Mouse (Mus musculus): ENCODE measurements around the gene Mtrf1.
A peak's percentile ranks its signal among the peaks of the same experiment; 100 is the strongest.
"Not testable (repeated sequence)": the region's sequence is repeated elsewhere in the genome, so short reads cannot be mapped to it uniquely, and the experiment has no call there.

The Mtrf1 gene

GRCm38 (mm10) chr14:79397321-79398122 lies at the start of gene Mtrf1:
Mtrf1 (plus strand) TSS chr14:79397772.
- DNase-seq (ENCODE audit: low spot score): peak; percentile 40

DNA sequence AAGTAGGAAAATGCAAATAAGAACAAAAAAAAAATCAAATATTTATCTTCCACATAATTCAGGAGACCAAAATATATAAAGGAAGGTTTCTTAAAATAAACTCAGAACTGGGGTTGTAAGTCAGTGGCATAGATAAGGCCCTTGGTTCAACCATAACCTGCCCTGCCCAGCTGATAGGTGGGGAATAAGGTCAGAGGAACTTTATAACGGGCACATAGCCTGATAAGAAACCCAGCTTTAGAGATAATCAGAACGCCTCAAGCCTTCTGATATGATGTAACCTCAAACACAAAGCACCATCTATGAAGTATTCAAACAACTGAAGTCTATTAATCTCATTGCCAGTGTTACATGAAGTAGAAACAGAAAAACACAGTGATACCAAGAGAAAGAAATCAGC lies 39.5 kb upstream of the Mtrf1 start:
- DNase-seq (ENCODE audit: low spot score): no peak

- DNase-seq (ENCODE audit: low spot score): no peak
These were observed 20.5 kb upstream of the Mtrf1 start for GRCm38 (mm10) chr14:79377041-79377440.

GRCm38 (mm10) chr14:79383120-79383519 lies 14.5 kb upstream of the Mtrf1 start:
- DNase-seq (ENCODE audit: low spot score): no peak

DNA sequence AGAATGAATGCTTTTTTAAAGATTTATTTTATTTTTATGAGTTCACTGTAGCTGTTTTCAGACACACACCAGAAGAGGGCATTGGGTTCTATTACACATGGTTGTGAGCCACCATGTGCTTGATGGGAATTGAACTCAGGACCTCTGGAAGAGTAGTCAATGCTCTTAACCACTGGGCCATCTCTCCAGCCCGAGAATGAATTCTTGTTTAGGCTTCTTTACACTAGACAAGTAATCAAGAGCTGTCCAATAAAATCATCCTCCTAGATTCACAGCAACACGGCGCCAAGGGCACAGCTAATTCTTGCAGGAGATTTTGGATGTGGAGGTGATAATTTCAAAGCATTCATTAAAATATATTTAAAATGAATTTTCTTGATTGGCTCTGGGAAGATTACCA lies 9.3 kb upstream of the Mtrf1 start:
- DNase-seq (ENCODE audit: low spot score): no peak

GRCm38 (mm10) chr14:79389438-79390264 lies 7.9 kb upstream of the Mtrf1 start:
- no peak for DNase-seq (ENCODE audit: low spot score)

- peak; percentile 89 for DNase-seq (ENCODE audit: low spot score)
These were observed 7.2 kb upstream of the Mtrf1 start, which contains the start of gene Naa16 for GRCm38 (mm10) chr14:79390265-79390926. Naa16 (minus strand) TSS chr14:79390778.

- no peak for DNase-seq (ENCODE audit: low spot score)
These were observed 4.3 kb upstream of the Mtrf1 start for GRCm38 (mm10) chr14:79393289-79393688.

DNA sequence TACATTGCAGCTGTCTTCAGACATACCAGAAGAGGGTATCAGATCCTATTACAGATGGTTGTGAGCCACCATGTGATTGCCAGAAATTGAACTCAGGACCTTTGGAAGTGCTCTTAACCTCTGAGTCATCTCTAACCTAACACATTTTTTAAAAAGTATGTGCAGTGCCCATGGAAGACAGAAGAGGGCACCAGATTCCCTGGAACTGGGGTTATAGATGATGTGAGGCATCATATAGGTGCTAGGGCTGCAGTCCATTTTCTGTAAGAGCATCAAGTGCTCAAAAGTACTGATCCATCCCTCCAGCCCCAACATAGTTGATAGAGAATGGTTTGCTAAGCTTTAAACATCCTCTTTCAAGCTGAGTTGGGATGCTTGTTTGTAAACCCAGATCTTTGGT lies 3.0 kb upstream of the Mtrf1 start:
- no peak for DNase-seq (ENCODE audit: low spot score)

DNA sequence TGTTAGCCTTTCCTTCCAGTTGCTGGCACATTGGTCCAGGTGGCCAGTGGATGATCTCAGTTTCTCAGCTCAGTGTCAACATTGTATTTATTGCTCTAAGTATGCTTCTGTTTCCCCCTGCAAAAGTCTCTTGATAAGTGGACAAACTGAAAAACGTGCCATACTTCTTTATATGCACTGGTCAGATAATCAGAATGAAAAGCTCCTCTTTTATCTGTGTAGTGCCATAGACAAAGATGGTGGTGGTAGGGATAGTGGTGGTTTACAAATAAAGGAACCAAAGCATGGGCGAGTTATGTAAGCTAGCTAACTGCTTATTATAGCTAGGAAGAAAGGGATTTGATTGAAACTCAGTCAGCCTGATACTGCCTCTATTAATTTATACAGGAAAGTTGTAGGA lies 10.1 kb downstream of the Mtrf1 start:
- no peak for DNase-seq (ENCODE audit: low spot score)

- no peak for DNase-seq (ENCODE audit: low spot score)
These were observed 11.8 kb downstream of the Mtrf1 start for GRCm38 (mm10) chr14:79409278-79409830.

DNA sequence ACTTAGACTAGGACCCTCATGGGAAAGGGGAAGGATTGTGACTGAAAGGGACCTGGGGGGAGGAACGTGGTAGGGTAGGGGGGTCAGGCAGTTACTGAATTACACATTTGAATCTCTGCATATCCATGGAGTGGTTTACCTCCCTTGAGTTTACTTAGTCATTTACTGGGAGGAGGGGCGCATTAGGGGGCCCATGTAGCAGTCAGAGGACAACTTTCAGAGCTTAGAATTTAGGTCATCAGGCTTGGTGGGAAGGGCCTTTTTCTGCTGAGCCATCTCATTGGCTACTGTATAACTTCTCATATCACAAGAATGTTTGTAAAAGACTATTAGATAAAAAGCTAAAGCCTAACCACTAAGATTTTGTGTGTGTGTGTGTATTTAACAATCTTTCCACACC lies 13.1 kb downstream of the Mtrf1 start:
- no peak for DNase-seq (ENCODE audit: low spot score)

DNA sequence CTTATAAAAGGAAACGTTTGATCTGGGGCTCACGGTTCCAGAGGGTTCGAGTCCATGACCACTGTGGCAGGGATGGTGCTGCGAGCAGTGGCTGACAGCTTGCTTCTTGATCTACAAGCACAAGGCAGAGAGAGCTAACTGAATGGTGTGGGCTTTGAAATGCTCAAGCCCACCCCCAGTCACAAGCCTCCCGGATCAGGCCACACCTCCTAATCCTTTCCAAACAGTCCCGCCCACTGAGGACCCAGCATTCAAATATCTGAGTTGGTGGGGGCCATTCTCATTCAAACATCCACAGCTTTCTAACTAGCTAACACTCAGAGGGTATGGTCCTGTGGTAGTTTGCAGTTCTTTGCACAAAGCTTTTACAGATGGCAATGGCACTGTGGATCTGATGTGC lies 15.5 kb downstream of the Mtrf1 start:
- DNase-seq (ENCODE audit: low spot score): no peak

DNA sequence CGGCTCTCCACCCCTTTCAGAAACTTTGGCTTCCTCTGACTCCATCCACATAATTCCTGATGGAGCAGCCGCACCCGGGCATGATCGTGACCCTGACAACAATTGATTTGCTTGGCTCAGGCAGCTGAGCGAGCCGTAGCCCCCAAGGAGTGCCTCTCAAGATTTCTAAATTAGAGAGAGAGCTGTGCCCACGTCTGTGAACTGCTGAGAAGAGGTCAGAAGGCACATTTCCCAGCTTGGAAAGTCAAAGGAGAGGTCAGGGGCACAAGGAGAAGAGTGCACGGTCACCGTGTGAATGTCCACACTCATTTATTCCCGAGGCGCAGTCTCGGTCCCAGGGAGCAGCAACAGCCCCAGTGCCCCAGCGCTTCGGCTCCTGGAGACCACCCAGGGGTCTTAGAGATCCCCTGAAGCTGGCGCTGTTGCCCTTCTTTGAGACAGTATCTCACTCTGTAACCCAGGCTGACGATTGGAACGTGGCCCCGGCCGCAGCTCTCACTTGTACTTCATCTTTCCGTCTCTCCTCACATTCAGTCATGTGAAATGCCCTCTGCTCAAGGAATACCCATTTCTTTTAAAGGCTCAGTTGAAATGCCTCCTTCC lies 22.6 kb downstream of the Mtrf1 start:
- DNase-seq (ENCODE audit: low spot score): no peak

DNA sequence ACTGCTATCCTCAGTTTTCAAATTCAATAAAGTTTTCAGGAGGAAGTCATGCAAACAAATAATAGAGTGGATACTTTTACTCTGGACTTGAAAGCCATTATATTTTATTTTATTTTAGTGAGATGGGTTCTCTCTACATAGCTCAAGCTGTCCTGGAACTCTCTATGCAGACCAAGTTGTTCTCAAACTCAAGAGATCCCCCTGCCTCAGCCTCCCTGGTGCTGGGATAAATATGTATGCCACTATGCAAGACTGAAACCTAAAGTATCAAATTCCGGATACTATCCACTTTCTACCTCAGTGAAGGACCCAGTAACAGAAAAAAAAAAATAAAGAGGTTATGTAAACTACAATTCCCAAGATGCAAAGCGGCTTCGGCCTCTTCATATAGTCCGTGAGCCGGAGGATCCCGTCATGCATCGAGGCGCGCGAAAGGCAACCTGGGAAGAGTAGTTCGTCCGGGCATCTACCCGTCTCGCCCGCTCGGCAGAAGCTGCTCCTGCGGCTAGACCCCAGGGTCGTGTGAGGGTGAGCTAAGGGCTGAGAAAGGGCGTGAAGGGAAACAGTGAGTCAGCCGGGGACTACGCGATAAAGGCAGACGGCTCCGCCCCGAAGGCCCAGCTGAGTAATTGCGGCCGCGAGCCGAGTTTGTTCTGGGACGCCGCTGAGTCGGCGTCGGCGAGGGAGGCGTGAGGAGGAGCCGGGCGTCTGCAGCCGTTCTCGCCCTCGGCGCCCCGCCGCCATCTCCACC lies 28.6 kb downstream of the Mtrf1 start, which contains the start of gene Kbtbd7:
Gene Kbtbd7, plus strand, starts transcription at position 533 of the 751 bp plus-strand sequence.
- peak; percentile 96 for DNase-seq (ENCODE audit: low spot score)

GRCm38 (mm10) chr14:79426730-79427365 lies 29.3 kb downstream of the Mtrf1 start:
- not testable (repeated sequence) for DNase-seq (ENCODE audit: low spot score)

GRCm38 (mm10) chr14:79434068-79434467 lies 36.5 kb downstream of the Mtrf1 start:
- no peak for DNase-seq (ENCODE audit: low spot score)

DNA sequence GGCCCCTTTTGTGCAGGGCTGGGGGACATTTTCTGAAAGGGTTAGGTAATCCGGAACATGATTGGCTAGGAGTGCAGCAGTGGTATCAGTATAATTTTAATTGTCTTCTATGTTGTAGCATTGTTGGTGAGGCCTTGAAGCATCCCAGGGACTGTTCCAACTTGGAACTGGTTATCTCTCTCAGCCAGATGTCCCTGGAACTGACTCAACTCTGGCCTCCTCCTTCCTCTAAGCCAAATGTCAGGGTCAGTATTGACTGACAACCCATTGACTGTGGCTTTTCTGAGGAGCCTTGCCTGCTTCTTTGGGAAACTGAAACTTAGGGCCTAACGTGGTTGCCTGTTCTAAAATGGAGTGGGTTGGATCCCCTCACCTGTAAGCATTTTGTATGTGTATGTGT lies 43.1 kb downstream of the Mtrf1 start:
- DNase-seq (ENCODE audit: low spot score): no peak

DNA sequence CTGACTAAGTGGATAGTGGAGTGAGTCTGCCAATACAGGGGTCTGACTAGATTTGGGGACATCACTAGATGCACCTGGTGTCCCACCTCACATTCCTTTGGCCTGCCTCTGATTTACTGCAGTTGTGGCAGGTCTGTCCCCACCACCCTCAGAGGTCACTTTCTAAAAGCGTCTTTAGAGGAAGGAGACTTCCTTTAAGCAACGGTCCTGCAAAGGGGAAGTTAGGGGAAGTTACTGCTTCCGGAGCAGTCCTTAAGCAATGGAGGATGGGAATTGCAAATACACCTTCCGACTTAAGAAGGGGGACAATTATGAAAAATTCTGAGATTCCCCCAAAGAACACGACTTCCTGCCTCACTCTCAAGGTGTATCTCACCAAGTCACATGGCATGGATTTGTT lies 43.9 kb downstream of the Mtrf1 start:
- no peak for DNase-seq (ENCODE audit: low spot score)

DNA sequence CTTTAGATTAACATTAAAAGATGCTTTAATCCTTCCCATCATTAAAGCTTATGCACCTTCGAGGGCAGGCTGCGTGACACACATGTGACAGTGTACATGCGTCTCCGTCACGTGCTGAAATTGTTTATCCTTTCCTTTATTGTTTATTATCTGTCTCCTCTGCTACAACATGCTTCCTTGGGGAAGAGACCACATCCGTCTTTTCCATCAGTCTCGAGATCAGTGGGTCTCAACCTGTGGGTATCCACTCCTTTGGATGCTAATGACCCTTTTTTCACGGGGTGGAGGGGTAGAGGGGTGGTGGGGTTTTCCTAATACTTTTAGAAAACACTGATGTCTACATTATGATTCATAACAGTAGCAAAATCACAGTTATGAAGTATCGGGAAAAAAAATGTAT lies 47.0 kb downstream of the Mtrf1 start:
- no peak for DNase-seq (ENCODE audit: low spot score)
